Mouse (Mus musculus) liver, embryonic 15.5 days (tissue): Measurements from ENCODE around the gene Zg16. TPM values are rescaled to one million over a fixed set of nuclear protein-coding genes. Genes with fewer than 3 reads are reported as not detected.
"Not testable (repeated sequence)": the region's sequence is repeated elsewhere in the genome, so short reads cannot be mapped to it uniquely, and the experiment has no call there.

Experiments used
- ATAC-seq: fragments of 200-750 bp; cut with Nextera tagmentation; 2 replicates; pipeline ENCODE4 v1.8.0; 2017; ENCODE audit warnings: moderate number of reproducible peaks, mild to moderate bottlenecking, moderate library complexity; ENCODE audit not compliant: insufficient read depth
- H3K27ac ChIP-seq: fragments of 300-500 bp; sonication (generic); replicated peaks from 2 replicates; pipeline ENCODE4 v1.5.1; 2015; ENCODE audit warnings: mild to moderate bottlenecking, inconsistent platforms
- H3K27me3 ChIP-seq: fragments of 300-500 bp; sonication (generic); 2 replicates; pipeline ENCODE4 v1.6.1; 2015; ENCODE audit warnings: mild to moderate bottlenecking, inconsistent platforms
- H3K36me3 ChIP-seq: fragments of 300-500 bp; sonication (generic); replicated peaks from 2 replicates; pipeline ENCODE4 v1.6.1; 2015; ENCODE audit warnings: moderate library complexity, mild to moderate bottlenecking, inconsistent platforms
- H3K4me1 ChIP-seq: fragments of 300-500 bp; sonication (generic); replicated peaks from 2 replicates; pipeline ENCODE4 v1.6.1; 2015; ENCODE audit warnings: inconsistent platforms
- H3K4me2 ChIP-seq: fragments of 300-500 bp; sonication (generic); 2 replicates; pipeline ENCODE4 v1.6.1; 2015; ENCODE audit warnings: moderate library complexity, mild to moderate bottlenecking, inconsistent platforms
- H3K4me3 ChIP-seq: fragments of 300-500 bp; sonication (generic); replicated peaks from 2 replicates; pipeline ENCODE4 v1.5.1; 2015; ENCODE audit warnings: mild to moderate bottlenecking, inconsistent platforms
- H3K9ac ChIP-seq: fragments of 300-500 bp; sonication (generic); 2 replicates; pipeline ENCODE4 v1.6.1; 2015; ENCODE audit warnings: moderate library complexity, mild to moderate bottlenecking, inconsistent platforms
- H3K9me3 ChIP-seq: fragments of 300-500 bp; sonication (generic); replicated peaks from 2 replicates; pipeline ENCODE4 v1.6.1; 2016; ENCODE audit warnings: inconsistent platforms
- WGBS: fragments of 180-500 bp; shearing (Covaris S2); methylation state at CpG from one replicate; pipeline ENCODE4 v1.1.7; 2015; ENCODE audit warnings: mixed read lengths; ENCODE audit not compliant: insufficient replicate concordance; 5-methylcytosine and 5-hydroxymethylcytosine counted together
- polyA plus RNA-seq: library from polyadenylated mRNA; unstranded; fragments of >200 nt; fragmentation: Nextera tagmentation; extraction: Ambion mirVana; gene quantifications from 2 replicates; pipeline ENCODE4 v1.2.1, GENCODE M21; 2015

The Zg16 gene
- 0.24 and 0.33 TPM in 2 replicates for polyA plus RNA-seq

DNA sequence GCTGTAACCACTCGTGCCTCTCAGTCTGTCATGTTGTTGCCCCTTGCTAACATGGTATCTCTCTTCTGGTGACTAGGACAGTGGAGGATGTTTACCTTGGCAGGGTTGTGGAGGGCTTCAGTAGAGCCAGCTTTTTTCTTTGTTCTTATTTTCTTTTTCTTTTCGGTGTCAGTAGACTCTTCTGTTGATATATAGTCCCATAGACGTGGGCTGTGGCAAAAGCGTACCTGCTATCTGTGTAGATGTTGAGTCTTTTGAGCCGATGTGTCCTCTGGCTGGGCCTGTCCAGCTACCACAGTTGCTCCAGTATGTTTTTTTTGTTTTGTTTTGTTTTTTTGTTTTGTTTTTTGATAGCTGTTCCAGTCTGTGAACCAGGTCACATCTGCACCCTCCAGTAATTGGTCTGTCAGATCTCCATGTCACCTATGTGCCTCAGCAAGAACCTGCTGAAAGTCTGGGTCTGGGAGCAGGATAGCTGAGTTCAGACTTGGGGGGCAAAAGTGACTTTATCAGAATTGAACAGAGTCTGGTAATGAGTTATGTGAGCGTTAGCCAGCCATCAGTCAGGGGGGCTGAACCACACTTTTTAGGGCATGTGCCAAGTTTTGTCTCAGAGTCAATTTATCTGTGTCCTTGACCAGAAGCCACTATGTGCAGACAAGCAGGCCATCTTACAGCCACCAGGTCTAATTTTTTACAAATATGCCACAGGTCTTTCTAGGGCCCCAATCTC lies at the start of gene Zg16:
Gene Zg16 (minus strand): TSS at position 51 of the 733 bp plus-strand sequence.
- H3K4me3 ChIP-seq, H3K4me2 ChIP-seq, H3K27me3 ChIP-seq, ATAC-seq, H3K9me3 ChIP-seq, H3K36me3 ChIP-seq: not testable (repeated sequence)
- Histone ChIP-seq H3K27ac (peak within 1 kb of the TSS; percentile 76), H3K9ac (0 out of 2 replicates have a peak within 1 kb of the TSS, but pooled peaks have one; percentile 25), H3K4me1 (peaks cover 92% of the 10 kb centered on the region)
- 50% methylated on average over 6 of the region's 6 CpGs for WGBS

GRCm38 (mm10) chr7:127136181-127137071 lies 49.3 kb upstream of the Zg16 start:
- no peak for ATAC-seq
- Histone ChIP-seq H3K36me3 (no peaks in the 10 kb centered on the region; the same call in 1 of the 2 replicates), H3K4me3 (peak overlapping the region; percentile 51), H3K9me3 (no peaks in the 10 kb centered on the region), H3K4me1 (peaks cover 76% of the 10 kb centered on the region), H3K27me3 (no peaks in the 10 kb centered on the region), H3K27ac (peak overlapping the region; percentile 87), H3K4me2 (peak overlapping the region; percentile 71), H3K9ac (peak overlapping the region; percentile 24)
- WGBS = 48% methylated on average over 22 of the region's 22 CpGs

DNA sequence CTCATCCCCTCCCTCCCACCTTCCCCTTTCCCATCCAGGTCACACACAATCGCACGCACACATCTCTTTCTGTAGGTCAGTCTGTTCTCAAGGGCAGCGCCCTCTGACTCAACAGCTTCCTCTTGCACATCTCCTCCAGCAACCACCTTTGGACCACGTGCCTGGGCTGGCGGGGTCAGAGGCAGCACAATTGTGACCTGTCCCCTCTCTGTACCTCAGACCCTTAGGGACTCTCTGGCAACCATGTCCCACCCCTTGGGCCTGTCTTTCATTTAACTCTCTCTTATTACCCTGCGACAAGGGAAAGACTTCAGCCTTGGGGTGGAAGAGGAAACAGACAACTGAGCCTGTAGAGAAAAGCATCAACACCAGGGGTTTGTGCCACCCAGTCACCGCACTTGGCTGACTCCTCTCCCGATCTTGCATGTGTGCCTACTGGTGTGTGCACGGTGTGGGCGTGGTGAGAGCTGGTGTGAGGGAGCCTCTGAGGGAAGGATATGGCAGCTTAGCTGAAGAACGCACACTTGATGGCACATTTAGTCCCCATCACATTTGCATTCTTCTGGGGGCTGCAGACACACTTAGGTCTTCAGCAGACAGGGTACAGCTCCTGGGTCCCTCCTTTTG lies 47.8 kb upstream of the Zg16 start:
- 33% methylated on average over 11 of the region's 11 CpGs for WGBS
- H3K36me3 ChIP-seq = no peaks in the 10 kb centered on the region; the same call in 1 of the 2 replicates
- no peaks in the 10 kb centered on the region for H3K27me3 ChIP-seq
- peaks cover 64% of the 10 kb centered on the region for H3K4me1 ChIP-seq
- peak overlapping the region; percentile 24; the same call in 1 of the 2 replicates for H3K9ac ChIP-seq
- H3K4me3 ChIP-seq = peak overlapping the region; percentile 51
- H3K27ac ChIP-seq = peak overlapping the region; percentile 87
- ATAC-seq = no peak
- no peaks in the 10 kb centered on the region for H3K9me3 ChIP-seq
- peak overlapping the region; percentile 71 for H3K4me2 ChIP-seq

GRCm38 (mm10) chr7:127133125-127133524 lies 46.0 kb upstream of the Zg16 start:
- Histone ChIP-seq H3K9ac (no peak overlapping the region), H3K36me3 (no peaks in the 10 kb centered on the region; the same call in 1 of the 2 replicates), H3K27me3 (no peaks in the 10 kb centered on the region), H3K4me2 (no peak overlapping the region), H3K4me1 (peaks cover 58% of the 10 kb centered on the region), H3K9me3 (no peaks in the 10 kb centered on the region), H3K4me3 (no peak overlapping the region), H3K27ac (no peak overlapping the region)
- ATAC-seq = no peak
- WGBS = 70% methylated on average over 5 of the region's 5 CpGs

GRCm38 (mm10) chr7:127129638-127130037 lies 42.5 kb upstream of the Zg16 start:
- 0 out of 2 replicates have a peak, but pooled peaks have one; percentile 32 for ATAC-seq
- Histone ChIP-seq H3K4me3 (no peak overlapping the region), H3K36me3 (no peaks in the 10 kb centered on the region), H3K4me2 (no peak overlapping the region), H3K27me3 (no peaks in the 10 kb centered on the region), H3K9me3 (no peaks in the 10 kb centered on the region), H3K27ac (no peak overlapping the region), H3K4me1 (peaks cover 23% of the 10 kb centered on the region), H3K9ac (no peak overlapping the region)
- WGBS = 29% methylated on average over 4 of the region's 4 CpGs

- Histone ChIP-seq H3K27ac (peak within 1 kb of the TSS; percentile 80), H3K36me3 (0 out of 2 replicates have a peak, but pooled peaks cover 4% of the 10 kb centered on the region), H3K9ac (peak within 1 kb of the TSS; percentile 18; the same call in 1 of the 2 replicates), H3K4me3 (peak within 1 kb of the TSS; percentile 51), H3K4me1 (peaks cover 30% of the 10 kb centered on the region), H3K9me3 (0 out of 2 replicates have a peak, but pooled peaks cover 3% of the 10 kb centered on the region), H3K27me3 (no peaks in the 10 kb centered on the region), H3K4me2 (peak within 1 kb of the TSS; percentile 40)
- ATAC-seq = peak; percentile 68
- 49% methylated on average over 7 of the region's 7 CpGs for WGBS
Observed at GRCm38 (mm10) chr7:127121911-127122270, 34.8 kb upstream of the Zg16 start, which contains the start of gene Qprt. TSS of gene Qprt (minus strand) at chr7:127122226.

DNA sequence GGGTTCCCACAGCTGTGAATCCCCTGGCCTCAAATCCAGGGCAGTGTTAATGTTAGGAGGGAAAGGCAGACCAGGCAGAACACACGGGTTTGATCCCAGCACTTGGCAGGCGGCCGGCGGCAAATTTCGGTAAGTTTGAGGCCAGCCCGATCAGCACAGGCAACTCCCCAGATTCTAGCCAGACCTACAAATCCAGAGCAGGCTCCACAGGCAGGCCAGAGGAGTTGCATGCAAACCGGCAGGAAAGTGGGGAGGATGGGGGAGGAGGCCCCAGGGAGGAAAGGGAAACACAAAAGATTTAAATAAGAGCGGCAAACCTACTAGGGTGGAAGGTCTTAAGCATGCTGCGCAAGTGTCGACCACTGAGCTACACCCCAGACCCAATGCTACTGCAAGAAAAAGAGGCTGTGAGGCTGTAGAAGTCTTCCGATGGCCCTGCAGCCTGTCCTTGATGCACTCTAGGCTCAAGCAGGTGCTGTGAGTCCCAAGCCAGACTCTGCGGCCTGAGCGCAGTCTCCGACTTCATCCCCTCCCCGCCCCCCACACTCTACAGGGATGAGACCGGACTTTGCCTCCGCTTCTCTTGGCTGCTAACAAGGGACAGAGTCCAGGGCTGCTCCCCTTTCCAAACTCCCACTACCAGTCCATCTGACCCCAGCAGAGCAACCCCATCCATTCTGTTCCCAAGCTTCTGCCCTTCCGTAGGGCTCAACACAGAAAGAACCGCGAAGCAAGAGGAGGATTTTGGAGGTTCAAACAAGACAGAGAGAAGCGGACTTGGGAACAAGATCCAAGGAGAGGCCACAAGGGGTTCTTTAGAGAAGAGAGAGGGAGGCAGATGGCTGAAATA lies 34.2 kb upstream of the Zg16 start:
- H3K9me3 ChIP-seq = 0 out of 2 replicates have a peak, but pooled peaks cover 3% of the 10 kb centered on the region
- H3K36me3 ChIP-seq = 0 out of 2 replicates have a peak, but pooled peaks cover 4% of the 10 kb centered on the region
- peaks cover 37% of the 10 kb centered on the region for H3K4me1 ChIP-seq
- H3K27ac ChIP-seq = peak overlapping the region; percentile 80
- H3K4me2 ChIP-seq = peak overlapping the region; percentile 40
- peak; percentile 76 for ATAC-seq
- H3K27me3 ChIP-seq = no peaks in the 10 kb centered on the region
- peak overlapping the region; percentile 51 for H3K4me3 ChIP-seq
- WGBS = 45% methylated on average over 21 of the region's 21 CpGs
- H3K9ac ChIP-seq = peak overlapping the region; percentile 18; the same call in 1 of the 2 replicates

DNA sequence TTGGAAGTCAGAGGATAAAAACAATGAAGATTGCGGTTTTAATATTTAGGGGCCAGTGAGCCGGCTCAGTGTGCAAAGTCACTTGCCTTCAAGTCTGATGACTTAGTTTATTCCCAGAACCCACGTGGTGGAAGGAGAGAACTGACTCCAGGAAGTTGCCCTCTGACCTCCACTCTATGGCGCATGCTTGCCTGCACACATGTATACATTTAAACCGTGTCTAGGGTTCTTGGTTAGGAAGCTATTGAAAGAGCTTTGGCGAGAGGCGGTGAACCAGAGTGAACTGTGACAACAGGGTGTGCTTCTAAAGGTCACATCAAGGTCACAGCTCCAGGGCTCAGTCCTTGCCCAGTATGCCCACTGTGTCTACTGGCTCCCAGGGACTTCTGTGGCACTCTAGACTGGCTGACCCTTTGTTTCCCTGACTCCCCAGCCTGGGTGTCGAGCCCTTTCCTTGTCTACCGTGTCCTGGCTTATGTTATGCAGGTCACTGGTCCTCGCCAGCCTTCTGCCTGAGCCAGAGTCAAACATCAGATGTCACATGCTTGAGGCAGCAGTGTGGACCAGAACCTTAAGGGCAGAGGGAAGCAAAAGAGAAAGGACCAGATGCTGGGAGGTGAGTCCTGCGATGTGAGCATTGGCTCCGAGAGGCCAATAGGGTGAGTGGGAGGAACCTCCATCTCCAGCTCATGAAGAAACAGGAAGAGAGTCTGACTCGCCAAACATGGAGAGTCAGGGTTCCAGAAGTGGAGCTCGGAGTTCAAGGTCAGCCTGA lies 31.7 kb upstream of the Zg16 start:
- H3K9ac ChIP-seq = no peak overlapping the region
- H3K4me1 ChIP-seq = peaks cover 48% of the 10 kb centered on the region
- 53% methylated on average over 14 of the region's 14 CpGs for WGBS
- H3K9me3 ChIP-seq = no peaks in the 10 kb centered on the region
- H3K36me3 ChIP-seq = no peaks in the 10 kb centered on the region
- H3K27ac ChIP-seq = peak overlapping the region; percentile 61
- no peak overlapping the region for H3K4me3 ChIP-seq
- ATAC-seq = no peak
- H3K27me3 ChIP-seq = no peaks in the 10 kb centered on the region
- peak overlapping the region; percentile 10; the same call in 1 of the 2 replicates for H3K4me2 ChIP-seq

DNA sequence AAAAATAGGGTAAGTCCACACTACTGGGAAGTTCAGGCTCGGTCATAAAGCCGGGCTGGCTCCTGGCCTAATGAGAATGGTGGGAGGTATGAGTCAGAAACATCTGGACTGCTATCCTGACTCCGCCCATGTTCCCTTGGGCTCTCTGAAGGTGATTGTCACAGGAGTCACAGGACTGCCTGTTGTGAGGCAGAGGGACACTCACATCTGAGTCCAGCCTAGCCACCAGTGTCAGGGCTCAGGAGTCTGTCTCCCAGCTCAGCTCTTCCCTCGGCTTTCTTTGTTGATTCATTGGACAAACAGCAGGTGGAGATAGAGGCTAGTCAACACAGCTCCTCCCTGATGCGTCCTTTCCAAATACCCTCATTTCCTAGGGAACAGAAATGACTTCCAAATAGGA lies 30.8 kb upstream of the Zg16 start:
- H3K4me3 ChIP-seq = no peak overlapping the region
- H3K4me1 ChIP-seq = peaks cover 56% of the 10 kb centered on the region
- no peaks in the 10 kb centered on the region for H3K27me3 ChIP-seq
- WGBS = 65% methylated on average over 5 of the region's 5 CpGs
- no peak overlapping the region for H3K9ac ChIP-seq
- no peak overlapping the region for H3K27ac ChIP-seq
- no peak overlapping the region for H3K4me2 ChIP-seq
- ATAC-seq = no peak
- no peaks in the 10 kb centered on the region for H3K9me3 ChIP-seq
- H3K36me3 ChIP-seq = no peaks in the 10 kb centered on the region
